Mouse (Mus musculus) myocyte (in vitro differentiated cells): Measurements from ENCODE around the gene Pappa.

ENCODE experiments used
- MAX ChIP-seq: IDR thresholded peaks from one replicate; pipeline ENCODE4 v1.6.1; 2011; ENCODE audit warnings: low read depth, mild to moderate bottlenecking, control low read depth
- MYOD1 ChIP-seq, 3 experiments: IDR thresholded peaks; one replicate each; pipeline ENCODE4 v1.6.1; 2011; ENCODE audit warnings: control low read depth in 2 of 3, low read depth in 2 of 3, mild to moderate bottlenecking in 2 of 3, moderate library complexity in 1 of 3; ENCODE audit not compliant: insufficient read length in 2 of 3, control insufficient read depth in 1 of 3
- POLR2A ChIP-seq: IDR thresholded peaks from one replicate; pipeline ENCODE4 v1.6.1; 2011; ENCODE audit warnings: low read depth, mild to moderate bottlenecking, control low read depth, moderate library complexity; ENCODE audit not compliant: insufficient read length
- REST ChIP-seq: IDR thresholded peaks from one replicate; pipeline ENCODE4 v1.6.1; 2011; ENCODE audit warnings: mild to moderate bottlenecking, control low read depth, moderate library complexity; ENCODE audit not compliant: insufficient read depth, insufficient read length
- SRF ChIP-seq: IDR thresholded peaks from one replicate; pipeline ENCODE4 v1.6.1; 2011; ENCODE audit warnings: low read depth; ENCODE audit not compliant: control insufficient read depth, insufficient read length
- TCF12 ChIP-seq: IDR thresholded peaks from one replicate; pipeline ENCODE4 v1.6.1; 2011; ENCODE audit warnings: mild to moderate bottlenecking, control low read depth; ENCODE audit not compliant: poor library complexity, insufficient read depth, severe bottlenecking
- USF1 ChIP-seq: IDR thresholded peaks from one replicate; pipeline ENCODE4 v1.6.1; 2011; ENCODE audit warnings: low read depth, mild to moderate bottlenecking, control low read depth, moderate library complexity

DNA sequence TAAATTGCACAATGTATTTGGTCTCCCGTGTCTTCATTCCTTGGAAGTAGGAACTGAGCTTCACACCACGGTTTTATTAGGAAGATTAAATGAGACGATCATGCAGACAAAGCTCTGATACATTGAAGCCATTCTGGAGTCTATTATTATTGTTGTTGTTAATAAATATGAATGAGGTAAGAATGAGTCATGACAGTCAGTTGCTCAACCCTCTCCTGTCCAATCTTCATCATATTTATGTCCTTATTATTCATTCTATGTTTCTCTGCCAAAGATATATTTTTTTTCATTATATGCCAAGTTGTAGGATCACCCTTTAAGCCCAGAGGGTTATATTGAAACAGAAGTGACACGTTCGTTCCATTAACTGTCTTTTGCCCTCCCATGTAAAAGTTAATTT, 36.4 kb upstream of the Pappa start:
- TF ChIP-seq REST (no peak), TCF12 (no peak), MYOD1 (IDR thresholded peaks at IDR 0.05; ENCODE audit: control insufficient read depth in 1 of 3, insufficient read length in 2 of 3, low read depth in 2 of 3) (no peak), POLR2A (no peak), MAX (no peak), SRF (no peak), USF1 (no peak)
